Mouse (Mus musculus) liver, postnatal 0 days (tissue): Measurements from ENCODE around the gene Gm2000. TPM values are rescaled to one million over a fixed set of nuclear protein-coding genes. Genes with fewer than 3 reads are reported as not detected.

Source experiments
- ATAC-seq: fragments of 200-750 bp; cut with Nextera tagmentation; 2 replicates; pipeline ENCODE4 v1.8.0; 2017; ENCODE audit warnings: mild to moderate bottlenecking, moderate library complexity
- DNase-seq: peaks from one replicate; pipeline ENCODE4 v3.0.0-alpha.2; 2016
- H3K27ac ChIP-seq: fragments of 300-500 bp; sonication (generic); 2 replicates; pipeline ENCODE4 v1.5.1; 2014; ENCODE audit warnings: antibody characterized with exemption, moderate library complexity, mild to moderate bottlenecking, low read depth
- H3K27me3 ChIP-seq: fragments of 300-500 bp; sonication (generic); 2 replicates; pipeline ENCODE4 v1.6.1; 2014; ENCODE audit warnings: low read length, control low read depth, mixed read lengths; ENCODE audit not compliant: insufficient read depth
- H3K36me3 ChIP-seq: fragments of 300-500 bp; sonication (generic); replicated peaks from 2 replicates; pipeline ENCODE4 v1.6.1; 2014; ENCODE audit warnings: mild to moderate bottlenecking, control low read depth, low read length, moderate library complexity, mixed read lengths; ENCODE audit not compliant: insufficient read depth
- H3K4me1 ChIP-seq: fragments of 300-500 bp; sonication (generic); 2 replicates; pipeline ENCODE4 v1.6.1; 2014; ENCODE audit warnings: antibody characterized with exemption, mild to moderate bottlenecking, control low read depth; ENCODE audit not compliant: insufficient read depth
- H3K4me2 ChIP-seq: fragments of 300-500 bp; sonication (generic); 2 replicates; pipeline ENCODE4 v1.6.1; 2014; ENCODE audit warnings: low read depth, mild to moderate bottlenecking, low read length, moderate library complexity, mixed read lengths
- H3K4me3 ChIP-seq: fragments of 300-500 bp; sonication (generic); 2 replicates; pipeline ENCODE4 v1.5.1; 2014; ENCODE audit warnings: low read depth, low read length
- H3K9ac ChIP-seq: fragments of 300-500 bp; sonication (generic); replicated peaks from 2 replicates; pipeline ENCODE4 v1.6.1; 2014; ENCODE audit warnings: mild to moderate bottlenecking, moderate library complexity
- H3K9me3 ChIP-seq: fragments of 300-500 bp; sonication (generic); 2 replicates; pipeline ENCODE4 v1.6.1; 2016; ENCODE audit warnings: mild to moderate bottlenecking, control low read depth, low read length, mixed read lengths
- CTCF ChIP-seq: sonication (generic); IDR thresholded peaks from 2 replicates; pipeline ENCODE4 v1.5.1; 2016; ENCODE audit warnings: antibody characterized with exemption, low read depth
- EP300 ChIP-seq: IDR thresholded peaks from 2 replicates; pipeline ENCODE4 v1.6.1; 2016; ENCODE audit warnings: antibody characterized with exemption, low read depth, mild to moderate bottlenecking
- WGBS: fragments of 180-500 bp; shearing (Covaris S2); extraction: QIAGEN DNeasy Blood & Tissue Kit; methylation state at CpG from one replicate; pipeline ENCODE4 v1.1.7; 2014; ENCODE audit not compliant: insufficient replicate concordance; 5-methylcytosine and 5-hydroxymethylcytosine counted together
- polyA plus RNA-seq: library from polyadenylated mRNA; unstranded; fragments of >200 nt; fragmentation: Nextera tagmentation; extraction: Ambion mirVana; gene quantifications from 2 replicates; pipeline ENCODE4 v1.2.1, GENCODE M21; 2015

Gm2000 gene
- polyA plus RNA-seq, 1 experiment from 2014 or later: 427 TPM

GRCm38 (mm10) chr1:156403251-156403650 is 37.4 kb downstream of the Gm2000 start:
- Histone ChIP-seq H3K4me1 (no peaks in the 10 kb centered on the region), H3K4me3 (no peak overlapping the region), H3K36me3 (no peaks in the 10 kb centered on the region), H3K9ac (no peak overlapping the region), H3K27ac (no peak overlapping the region), H3K4me2 (no peak overlapping the region), H3K9me3 (no peaks in the 10 kb centered on the region), H3K27me3 (no peaks in the 10 kb centered on the region)
- WGBS: 76% methylated on average over 10 of the region's 10 CpGs
- TF ChIP-seq EP300 (no peak), CTCF (no peak)
- ATAC-seq (no peak), DNase-seq (no peak)

GRCm38 (mm10) chr1:156408004-156408403 is 42.2 kb downstream of the Gm2000 start:
- WGBS: 20% methylated on average over 3 of the region's 3 CpGs
- H3K4me1 ChIP-seq: no peaks in the 10 kb centered on the region
- H3K27ac ChIP-seq: no peak overlapping the region
- H3K4me3 ChIP-seq: no peak overlapping the region
- DNase-seq (no peak), ATAC-seq (0 out of 2 replicates have a peak, but pooled peaks have one; percentile 19)
- no peak overlapping the region for H3K4me2 ChIP-seq
- no peak for TF ChIP-seq EP300
- no peak for TF ChIP-seq CTCF
- no peaks in the 10 kb centered on the region for H3K27me3 ChIP-seq
- H3K9ac ChIP-seq: no peak overlapping the region
- H3K36me3 ChIP-seq: no peaks in the 10 kb centered on the region
- no peaks in the 10 kb centered on the region for H3K9me3 ChIP-seq

GRCm38 (mm10) chr1:156408521-156408920 is 42.7 kb downstream of the Gm2000 start:
- H3K4me1 ChIP-seq: no peaks in the 10 kb centered on the region
- 64% methylated on average over 4 of the region's 4 CpGs for WGBS
- no peak overlapping the region for H3K4me2 ChIP-seq
- no peak overlapping the region for H3K9ac ChIP-seq
- no peaks in the 10 kb centered on the region for H3K36me3 ChIP-seq
- no peaks in the 10 kb centered on the region for H3K9me3 ChIP-seq
- ATAC-seq (no peak), DNase-seq (no peak)
- no peaks in the 10 kb centered on the region for H3K27me3 ChIP-seq
- no peak for TF ChIP-seq EP300
- no peak for TF ChIP-seq CTCF
- no peak overlapping the region for H3K4me3 ChIP-seq
- H3K27ac ChIP-seq: no peak overlapping the region

Other genes starting within 250 kb of the Gm2000 start
- gene Fam163a, start 161.0 kb upstream of the Gm2000 start, polyA plus RNA-seq: 0.05 and 0.07 TPM in 2 replicates
- not detected in 2 replicates for gene Tdrd5, start 62.4 kb upstream of the Gm2000 start, polyA plus RNA-seq
- gene Nphs2, start 55.3 kb upstream of the Gm2000 start, polyA plus RNA-seq: not detected in 2 replicates
- gene Axdnd1, start 55.1 kb downstream of the Gm2000 start, polyA plus RNA-seq: not detected in 2 replicates
- gene Soat1, start 108.3 kb downstream of the Gm2000 start, polyA plus RNA-seq: 42.5 and 43.9 TPM in 2 replicates
- gene Gm10031, start 158.0 kb downstream of the Gm2000 start, polyA plus RNA-seq: 0.14 and 0.29 TPM in 2 replicates
- gene Abl2, start 192.7 kb downstream of the Gm2000 start, polyA plus RNA-seq: 0.88 and 0.89 TPM in 2 replicates